Mouse (Mus musculus) neural tube, embryonic 15.5 days (tissue): ENCODE measurements around the gene Hat1. TPM values are rescaled to one million over a fixed set of nuclear protein-coding genes. Genes with fewer than 3 reads are reported as not detected.

Experiments used
- ATAC-seq: fragments of 200-750 bp; cut with Nextera tagmentation; 2 replicates; pipeline ENCODE4 v1.8.0; 2017; ENCODE audit warnings: mild to moderate bottlenecking, moderate TSS enrichment, moderate library complexity; ENCODE audit not compliant: low FRiP score
- H3K27ac ChIP-seq: fragments of 300-500 bp; sonication (generic); replicated peaks from 2 replicates; pipeline ENCODE4 v1.5.1; 2015; ENCODE audit warnings: mild to moderate bottlenecking, inconsistent platforms
- H3K27me3 ChIP-seq: fragments of 300-500 bp; sonication (generic); replicated peaks from 2 replicates; pipeline ENCODE4 v1.6.1; 2015; ENCODE audit warnings: inconsistent platforms
- H3K36me3 ChIP-seq: fragments of 300-500 bp; sonication (generic); 2 replicates; pipeline ENCODE4 v1.6.1; 2015; ENCODE audit warnings: inconsistent platforms
- H3K4me1 ChIP-seq: fragments of 300-500 bp; sonication (generic); 2 replicates; pipeline ENCODE4 v1.6.1; 2015; ENCODE audit warnings: inconsistent platforms
- H3K4me2 ChIP-seq: fragments of 300-500 bp; sonication (generic); 2 replicates; pipeline ENCODE4 v1.6.1; 2015; ENCODE audit warnings: inconsistent platforms, mild to moderate bottlenecking, moderate library complexity
- H3K4me3 ChIP-seq: fragments of 300-500 bp; sonication (generic); replicated peaks from 2 replicates; pipeline ENCODE4 v1.5.1; 2015; ENCODE audit warnings: mild to moderate bottlenecking, inconsistent platforms
- H3K9ac ChIP-seq: fragments of 300-500 bp; sonication (generic); replicated peaks from 2 replicates; pipeline ENCODE4 v1.6.1; 2015; ENCODE audit warnings: mild to moderate bottlenecking, inconsistent platforms
- H3K9me3 ChIP-seq: fragments of 300-500 bp; sonication (generic); replicated peaks from 2 replicates; pipeline ENCODE4 v1.6.1; 2016; ENCODE audit warnings: inconsistent platforms
- WGBS: fragments of 180-500 bp; shearing (Covaris S2); methylation state at CpG from one replicate; pipeline ENCODE4 v1.1.7; 2015; ENCODE audit warnings: mixed read lengths; 5-methylcytosine and 5-hydroxymethylcytosine counted together
- polyA plus RNA-seq: library from polyadenylated mRNA; unstranded; fragments of >200 nt; fragmentation: Nextera tagmentation; extraction: Ambion mirVana; gene quantifications from 2 replicates; pipeline ENCODE4 v1.2.1, GENCODE M21; 2015

Gene Hat1
- polyA plus RNA-seq, 1 experiment from 2014 or later = 45.9 TPM

DNA sequence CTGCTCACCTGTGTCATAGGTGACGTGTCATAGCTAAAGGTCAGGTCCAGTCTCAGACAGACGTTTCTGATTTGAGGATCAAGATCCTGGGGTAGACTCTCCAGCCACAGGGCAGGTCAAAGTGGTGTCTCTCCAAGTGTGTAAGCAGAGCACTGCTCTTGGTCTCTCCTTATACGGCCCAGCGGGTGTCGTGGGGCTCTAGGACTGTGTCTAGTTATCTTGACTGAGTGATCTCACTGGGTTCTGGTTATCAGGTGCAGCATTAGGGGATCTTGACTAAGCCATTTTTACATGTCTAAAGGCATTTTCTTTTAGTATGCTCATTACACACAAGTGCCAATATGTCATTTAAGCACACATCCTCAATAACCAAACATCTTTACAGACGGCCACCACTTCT, 82.3 kb downstream of the Hat1 start:
- no peak for ATAC-seq
- Histone ChIP-seq H3K27me3 (no peaks in the 10 kb centered on the region), H3K4me3 (no peak overlapping the region), H3K27ac (no peak overlapping the region), H3K9me3 (no peaks in the 10 kb centered on the region), H3K4me2 (no peak overlapping the region), H3K4me1 (peaks cover 7% of the 10 kb centered on the region), H3K9ac (no peak overlapping the region), H3K36me3 (no peaks in the 10 kb centered on the region)
- 92% methylated on average over 6 of the region's 6 CpGs for WGBS

DNA sequence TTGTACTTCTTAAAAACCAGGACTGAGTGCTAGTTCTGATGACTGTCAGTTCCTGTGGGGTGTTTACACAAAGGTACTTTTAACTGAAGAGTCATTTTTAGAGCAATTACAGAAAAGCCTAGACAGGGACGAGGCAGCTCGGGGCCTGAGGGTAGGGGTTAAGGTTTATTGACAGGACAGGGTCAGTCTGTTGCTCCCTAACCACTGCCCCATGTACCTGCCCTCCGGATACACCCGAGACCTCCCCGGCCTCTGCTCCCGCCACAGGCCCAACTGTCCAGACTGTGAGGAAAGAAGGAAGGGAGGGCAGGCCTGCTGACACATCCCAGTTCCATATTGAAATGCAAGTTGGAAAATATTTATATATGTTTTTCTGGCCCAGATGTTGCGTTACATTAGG, 85.1 kb downstream of the Hat1 start:
- no peaks in the 10 kb centered on the region for H3K36me3 ChIP-seq
- no peaks in the 10 kb centered on the region for H3K9me3 ChIP-seq
- no peak overlapping the region for H3K4me2 ChIP-seq
- H3K9ac ChIP-seq = no peak overlapping the region
- no peak overlapping the region for H3K27ac ChIP-seq
- ATAC-seq = no peak
- no peak overlapping the region for H3K4me3 ChIP-seq
- H3K4me1 ChIP-seq = peaks cover 7% of the 10 kb centered on the region
- no peaks in the 10 kb centered on the region for H3K27me3 ChIP-seq
- 73% methylated on average over 7 of the region's 7 CpGs for WGBS

DNA sequence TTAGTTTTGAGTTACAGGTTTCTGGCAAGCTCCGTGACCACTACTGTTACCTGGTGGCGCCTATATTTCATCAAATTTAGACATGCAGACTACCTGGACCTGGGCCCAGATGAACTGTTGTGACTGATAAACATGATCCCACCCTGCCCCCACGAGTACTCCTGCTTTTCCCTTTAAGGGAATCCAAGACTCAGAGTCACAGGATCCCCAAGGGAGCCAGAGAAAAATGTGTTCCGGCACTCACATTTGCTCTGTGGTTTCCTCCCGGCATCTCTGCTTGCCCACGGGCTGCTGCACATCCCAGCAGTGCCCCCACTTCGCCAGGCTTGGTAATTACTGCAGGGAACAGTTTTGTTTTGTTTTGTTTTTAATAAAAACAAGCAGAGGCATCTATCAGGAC, 85.6 kb downstream of the Hat1 start:
- 39% methylated on average over 7 of the region's 7 CpGs for WGBS
- no peak for ATAC-seq
- no peak overlapping the region for H3K4me2 ChIP-seq
- no peak overlapping the region for H3K9ac ChIP-seq
- H3K9me3 ChIP-seq = no peaks in the 10 kb centered on the region
- no peaks in the 10 kb centered on the region for H3K27me3 ChIP-seq
- peaks cover 7% of the 10 kb centered on the region for H3K4me1 ChIP-seq
- no peaks in the 10 kb centered on the region for H3K36me3 ChIP-seq
- H3K27ac ChIP-seq = no peak overlapping the region
- no peak overlapping the region for H3K4me3 ChIP-seq

DNA sequence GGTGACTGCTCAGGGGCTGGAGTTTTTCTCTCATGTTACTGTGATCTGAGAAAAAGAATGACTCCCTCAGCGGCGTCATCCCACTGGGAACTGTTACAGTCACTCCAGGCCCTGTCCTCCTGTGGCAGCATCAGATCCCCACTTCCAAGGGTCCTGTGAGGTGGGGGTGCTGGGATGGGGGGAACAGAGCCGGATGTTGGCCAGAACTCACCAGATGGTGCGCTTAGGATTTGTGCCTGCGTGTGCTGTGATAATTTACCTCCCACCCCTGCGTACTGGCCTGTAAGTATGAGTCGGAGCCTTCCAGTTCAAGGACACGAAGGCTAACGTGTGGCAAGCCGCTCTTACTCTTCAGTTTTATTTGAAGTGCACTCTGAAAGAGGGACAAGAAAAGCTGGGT, 86.6 kb downstream of the Hat1 start:
- ATAC-seq = no peak
- Histone ChIP-seq H3K4me1 (peaks cover 7% of the 10 kb centered on the region), H3K9me3 (no peaks in the 10 kb centered on the region), H3K27ac (no peak overlapping the region), H3K4me3 (no peak overlapping the region), H3K9ac (no peak overlapping the region), H3K36me3 (no peaks in the 10 kb centered on the region), H3K27me3 (no peaks in the 10 kb centered on the region), H3K4me2 (no peak overlapping the region)
- WGBS = 77% methylated on average over 10 of the region's 10 CpGs

DNA sequence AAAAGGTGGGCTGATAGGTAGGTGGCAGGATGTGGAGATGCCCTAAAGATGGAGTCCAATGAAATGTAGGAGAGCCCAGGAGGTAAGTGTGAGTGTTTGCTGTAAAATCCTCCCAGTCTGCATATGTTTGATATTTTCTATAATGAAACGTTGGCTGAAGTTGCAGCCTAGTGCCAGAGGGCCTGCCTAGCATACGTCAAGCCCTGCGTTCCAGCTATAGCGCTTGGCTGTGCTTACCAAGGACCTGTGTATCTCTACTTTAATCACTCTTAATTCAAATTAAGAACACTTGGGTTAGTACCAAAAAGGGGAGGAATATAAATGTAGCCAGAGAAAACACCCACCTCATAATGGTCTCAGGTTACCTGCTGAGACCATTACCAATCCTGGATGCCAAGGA, 87.0 kb downstream of the Hat1 start:
- no peak overlapping the region for H3K27ac ChIP-seq
- H3K27me3 ChIP-seq = no peaks in the 10 kb centered on the region
- peaks cover 7% of the 10 kb centered on the region for H3K4me1 ChIP-seq
- no peak overlapping the region for H3K4me2 ChIP-seq
- 87% methylated on average over 4 of the region's 4 CpGs for WGBS
- H3K9me3 ChIP-seq = no peaks in the 10 kb centered on the region
- H3K36me3 ChIP-seq = no peaks in the 10 kb centered on the region
- H3K4me3 ChIP-seq = no peak overlapping the region
- ATAC-seq = no peak
- no peak overlapping the region for H3K9ac ChIP-seq

DNA sequence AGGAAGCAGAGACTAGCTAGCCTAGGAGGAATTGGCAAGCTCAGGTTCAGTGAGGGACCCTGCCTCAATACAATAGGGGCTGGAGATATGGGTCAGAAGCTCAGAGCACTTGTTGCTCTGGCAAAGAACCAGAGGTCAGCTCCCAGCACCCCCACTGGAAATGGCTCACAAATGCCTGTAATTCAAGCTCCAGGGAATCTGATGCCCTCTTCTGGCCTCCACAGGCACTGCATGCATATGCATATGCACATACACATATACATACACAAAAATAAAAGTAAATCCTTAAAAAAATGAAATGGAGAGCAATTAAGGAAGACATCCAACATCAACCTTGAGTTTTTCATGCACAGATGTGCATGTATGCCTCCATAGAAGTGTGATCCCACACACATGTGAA, 89.0 kb downstream of the Hat1 start:
- Histone ChIP-seq H3K9me3 (no peaks in the 10 kb centered on the region), H3K4me2 (no peak overlapping the region), H3K27me3 (no peaks in the 10 kb centered on the region), H3K4me1 (peaks cover 7% of the 10 kb centered on the region), H3K27ac (no peak overlapping the region), H3K9ac (no peak overlapping the region), H3K4me3 (no peak overlapping the region), H3K36me3 (no peaks in the 10 kb centered on the region)
- no peak for ATAC-seq

DNA sequence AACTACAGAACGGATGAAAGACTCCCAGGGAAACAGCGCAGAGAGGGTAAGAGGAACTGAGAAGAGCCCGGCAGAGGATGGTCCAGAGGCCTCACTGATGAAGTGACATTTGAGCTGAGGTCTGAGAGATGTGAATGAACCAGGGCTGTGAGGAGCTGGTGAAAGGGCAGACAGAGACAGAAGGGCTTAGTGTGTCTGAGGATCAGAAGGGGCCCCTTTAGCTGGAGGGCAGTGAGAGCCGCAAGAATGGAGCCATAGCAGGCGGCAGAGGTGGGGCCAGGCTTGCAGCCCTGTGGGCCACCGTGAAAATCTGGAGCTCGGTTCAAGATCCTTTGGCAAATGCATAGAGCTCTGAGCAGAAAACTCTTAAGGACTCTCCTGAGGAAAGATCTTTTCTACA, 91.2 kb downstream of the Hat1 start:
- WGBS = 13% methylated on average over 7 of the region's 7 CpGs
- H3K9ac ChIP-seq = no peak overlapping the region
- no peak for ATAC-seq

DNA sequence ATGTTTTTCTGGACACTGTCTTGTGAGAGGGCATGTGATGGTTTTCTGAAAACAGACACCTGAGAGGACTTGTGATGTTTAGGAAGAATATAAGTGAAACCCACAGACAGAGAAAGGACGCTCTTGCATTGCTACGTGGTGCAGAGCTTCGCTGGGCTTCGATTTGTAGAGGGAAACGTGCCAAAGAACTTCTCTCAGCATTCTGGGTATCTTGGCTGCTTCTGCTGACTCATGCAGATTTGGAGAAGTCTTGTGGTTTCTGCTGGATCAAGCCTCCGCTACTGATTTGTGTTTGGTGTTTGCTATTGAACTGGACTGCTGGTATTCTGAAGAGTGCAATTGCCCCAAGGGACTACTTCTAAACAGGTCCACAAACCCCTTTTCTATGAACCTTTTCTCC, 93.1 kb downstream of the Hat1 start:
- H3K36me3 ChIP-seq = no peaks in the 10 kb centered on the region
- 88% methylated on average over 6 of the region's 6 CpGs for WGBS
- no peak overlapping the region for H3K27ac ChIP-seq
- no peak for ATAC-seq
- H3K9me3 ChIP-seq = no peaks in the 10 kb centered on the region
- no peaks in the 10 kb centered on the region for H3K4me1 ChIP-seq
- H3K4me3 ChIP-seq = no peak overlapping the region
- H3K4me2 ChIP-seq = no peak overlapping the region
- H3K9ac ChIP-seq = no peak overlapping the region
- H3K27me3 ChIP-seq = no peaks in the 10 kb centered on the region

More for the DNA sequence above, 91.2 kb downstream of the Hat1 start:
- Histone ChIP-seq H3K36me3 (no peaks in the 10 kb centered on the region), H3K9me3 (no peaks in the 10 kb centered on the region), H3K27me3 (no peaks in the 10 kb centered on the region), H3K4me1 (peaks cover 3% of the 10 kb centered on the region; the same call in 1 of the 2 replicates), H3K4me2 (no peak overlapping the region), H3K27ac (no peak overlapping the region), H3K4me3 (no peak overlapping the region)

DNA sequence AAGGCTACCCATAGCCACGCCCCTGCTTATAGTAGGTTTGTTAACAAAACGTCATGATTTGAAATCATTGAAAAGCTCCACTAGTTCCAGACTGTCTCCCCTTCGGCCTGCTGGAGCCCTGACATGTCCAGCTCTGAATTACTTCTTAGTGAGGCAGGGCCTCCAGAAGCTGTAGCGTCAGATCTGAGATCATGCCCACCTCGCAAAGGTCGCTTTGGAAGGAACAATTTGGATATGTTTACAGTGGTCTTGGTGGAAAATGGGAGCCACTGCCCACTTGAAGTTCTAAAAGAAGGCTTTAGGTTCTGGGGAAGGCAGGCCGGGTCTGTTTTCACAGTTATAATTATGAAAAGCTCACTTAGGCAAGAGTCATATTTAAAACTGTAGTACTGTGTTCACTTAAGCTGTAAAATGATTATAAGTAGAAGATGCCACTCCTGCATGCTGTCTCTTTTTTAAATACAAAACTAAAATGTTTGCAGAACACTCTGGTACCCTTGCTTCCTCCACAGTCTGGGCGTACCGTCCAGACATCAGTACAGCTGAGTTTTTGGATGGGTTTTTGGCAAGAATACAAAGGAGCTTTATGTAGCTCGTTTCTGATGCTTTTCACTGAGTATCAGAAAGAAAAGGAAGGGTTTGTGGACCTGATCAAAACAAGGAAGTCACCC, 94.4 kb downstream of the Hat1 start:
- no peak for ATAC-seq
- Histone ChIP-seq H3K27me3 (no peaks in the 10 kb centered on the region), H3K9me3 (no peaks in the 10 kb centered on the region), H3K9ac (no peak overlapping the region), H3K27ac (no peak overlapping the region), H3K4me2 (no peak overlapping the region), H3K4me3 (no peak overlapping the region), H3K4me1 (no peaks in the 10 kb centered on the region), H3K36me3 (no peaks in the 10 kb centered on the region)
- WGBS = 68% methylated on average over 10 of the region's 10 CpGs

DNA sequence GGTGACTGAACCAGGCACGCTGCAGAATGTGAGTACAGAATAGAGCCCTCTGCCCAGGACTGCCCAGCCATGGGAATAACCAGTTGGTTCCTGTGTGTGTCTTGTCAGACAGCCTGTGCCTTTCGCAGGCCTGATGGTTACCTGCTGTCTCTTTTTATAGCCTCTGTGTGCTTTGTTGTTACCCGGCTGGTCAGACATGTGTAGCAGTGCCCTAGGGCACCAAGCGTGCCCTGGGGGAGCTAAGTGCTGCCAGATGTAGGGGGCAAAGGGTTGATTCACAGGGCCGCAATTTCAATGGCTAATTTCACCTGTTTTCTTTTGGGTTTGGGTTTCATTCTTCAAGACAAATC, 94.9 kb downstream of the Hat1 start:
- Histone ChIP-seq H3K4me1 (no peaks in the 10 kb centered on the region), H3K9ac (no peak overlapping the region), H3K36me3 (no peaks in the 10 kb centered on the region), H3K9me3 (no peaks in the 10 kb centered on the region), H3K4me2 (no peak overlapping the region), H3K27me3 (no peaks in the 10 kb centered on the region), H3K27ac (no peak overlapping the region), H3K4me3 (no peak overlapping the region)
- 30% methylated on average over 5 of the region's 5 CpGs for WGBS
- ATAC-seq = no peak

Other genes starting within 250 kb of the Hat1 start
- gene Dync1i2, start 177.3 kb upstream of the Hat1 start, polyA plus RNA-seq = 144 and 163 TPM in 2 replicates
- gene Slc25a12, start 21.2 kb upstream of the Hat1 start, polyA plus RNA-seq = 109 and 119 TPM in 2 replicates
- 32.8 and 33.4 TPM in 2 replicates for gene Metap1d, start 64.3 kb downstream of the Hat1 start, polyA plus RNA-seq
- 0.13 and 1.3 TPM in 2 replicates for gene Dlx1, start 139.2 kb downstream of the Hat1 start, polyA plus RNA-seq
- gene Dlx2, start 157.8 kb downstream of the Hat1 start, polyA plus RNA-seq = 0.08 and 1.1 TPM in 2 replicates